Mouse (Mus musculus): ENCODE data around the gene Bad. TPM values are rescaled to one million over a fixed set of nuclear protein-coding genes. Genes with fewer than 3 reads are reported as not detected.
A peak's percentile ranks its signal among the peaks of the same experiment; 100 is the strongest.
"Not testable (repeated sequence)": the region's sequence is repeated elsewhere in the genome, so short reads cannot be mapped to it uniquely, and the experiment has no call there.

Bad gene
- total RNA-seq (2014; fragmentation: Nextera tagmentation) (17.5 and 20.6 TPM in 2 replicates), total RNA-seq (2017) (29.0 and 39.2 TPM in 2 replicates)

GRCm38 (mm10) chr19:6941372-6942248, at the start of gene Bad:
TSS of gene Bad (plus strand) at chr19:6941861.
- ATAC-seq (replicated peaks; ENCODE audit: low FRiP score, low TSS enrichment, poor library complexity, severe bottlenecking): peak; percentile 67

GRCm38 (mm10) chr19:6892512-6892911, 49.1 kb upstream of the Bad start:
- no peak for ATAC-seq (replicated peaks; ENCODE audit: low FRiP score, low TSS enrichment, poor library complexity, severe bottlenecking)

GRCm38 (mm10) chr19:6893731-6894451, 47.8 kb upstream of the Bad start:
- ATAC-seq (replicated peaks; ENCODE audit: low FRiP score, low TSS enrichment, poor library complexity, severe bottlenecking): no peak

GRCm38 (mm10) chr19:6895608-6896305, 45.9 kb upstream of the Bad start:
- not testable (repeated sequence) for ATAC-seq (replicated peaks; ENCODE audit: low FRiP score, low TSS enrichment, poor library complexity, severe bottlenecking)

GRCm38 (mm10) chr19:6899641-6900040, 42.0 kb upstream of the Bad start:
- ATAC-seq (replicated peaks; ENCODE audit: low FRiP score, low TSS enrichment, poor library complexity, severe bottlenecking): no peak

- ATAC-seq (replicated peaks; ENCODE audit: low FRiP score, low TSS enrichment, poor library complexity, severe bottlenecking): no peak
Observed at GRCm38 (mm10) chr19:6903031-6903430, 38.6 kb upstream of the Bad start.

GRCm38 (mm10) chr19:6904846-6905245, 36.8 kb upstream of the Bad start:
- no peak for ATAC-seq (replicated peaks; ENCODE audit: low FRiP score, low TSS enrichment, poor library complexity, severe bottlenecking)

- ATAC-seq (replicated peaks; ENCODE audit: low FRiP score, low TSS enrichment, poor library complexity, severe bottlenecking): no peak
Observed at GRCm38 (mm10) chr19:6905498-6906159, 36.0 kb upstream of the Bad start.

GRCm38 (mm10) chr19:6906199-6906598, 35.5 kb upstream of the Bad start:
- ATAC-seq (replicated peaks; ENCODE audit: low FRiP score, low TSS enrichment, poor library complexity, severe bottlenecking): no peak

GRCm38 (mm10) chr19:6907094-6907493, 34.6 kb upstream of the Bad start:
- ATAC-seq (replicated peaks; ENCODE audit: low FRiP score, low TSS enrichment, poor library complexity, severe bottlenecking): no peak

GRCm38 (mm10) chr19:6907811-6908540, 33.7 kb upstream of the Bad start:
- ATAC-seq (replicated peaks; ENCODE audit: low FRiP score, low TSS enrichment, poor library complexity, severe bottlenecking): no peak

- ATAC-seq (replicated peaks; ENCODE audit: low FRiP score, low TSS enrichment, poor library complexity, severe bottlenecking): no peak
Observed at GRCm38 (mm10) chr19:6909021-6909420, 32.6 kb upstream of the Bad start.

- peak; percentile 88 for ATAC-seq (replicated peaks; ENCODE audit: low FRiP score, low TSS enrichment, poor library complexity, severe bottlenecking)
Observed at GRCm38 (mm10) chr19:6909507-6910289, 32.0 kb upstream of the Bad start, which contains the start of the genes Trmt112 and Prdx5. TSS of gene Trmt112 (plus strand) at chr19:6909698. TSS of gene Prdx5 (minus strand) at chr19:6910106.

- peak; percentile 52 for ATAC-seq (replicated peaks; ENCODE audit: low FRiP score, low TSS enrichment, poor library complexity, severe bottlenecking)
Observed at GRCm38 (mm10) chr19:6910306-6910705, 31.4 kb upstream of the Bad start.

- ATAC-seq (replicated peaks; ENCODE audit: low FRiP score, low TSS enrichment, poor library complexity, severe bottlenecking): no peak
Observed at GRCm38 (mm10) chr19:6911101-6912074, 30.3 kb upstream of the Bad start.

GRCm38 (mm10) chr19:6912205-6912970, 29.3 kb upstream of the Bad start:
- no peak for ATAC-seq (replicated peaks; ENCODE audit: low FRiP score, low TSS enrichment, poor library complexity, severe bottlenecking)
